Mouse (Mus musculus): ENCODE data around the gene Padi4. TPM values are rescaled to one million over a fixed set of nuclear protein-coding genes. Genes with fewer than 3 reads are reported as not detected.

Gene Padi4
- polyA plus RNA-seq, 1 experiment = 6.3 TPM

- Histone ChIP-seq H3K4me1 (ENCODE audit: control insufficient read depth, insufficient read depth, low read length) (no peaks in the 10 kb centered on the region), H3K27ac (ENCODE audit: insufficient read depth, low read depth, low read length) (no peak overlapping the region), H3K4me3 (ENCODE audit: insufficient read depth, low read length) (no peak overlapping the region)
- TF ChIP-seq POLR2A (IDR thresholded peaks at IDR 0.05; ENCODE audit: borderline replicate concordance, low read depth, low read length) = no peak
- no peak for TF ChIP-seq CTCF (IDR thresholded peaks at IDR 0.05; ENCODE audit: low read depth, low read length)
These were observed 50.8 kb downstream of the Padi4 start for GRCm38 (mm10) chr4:140723192-140723591.

DNA sequence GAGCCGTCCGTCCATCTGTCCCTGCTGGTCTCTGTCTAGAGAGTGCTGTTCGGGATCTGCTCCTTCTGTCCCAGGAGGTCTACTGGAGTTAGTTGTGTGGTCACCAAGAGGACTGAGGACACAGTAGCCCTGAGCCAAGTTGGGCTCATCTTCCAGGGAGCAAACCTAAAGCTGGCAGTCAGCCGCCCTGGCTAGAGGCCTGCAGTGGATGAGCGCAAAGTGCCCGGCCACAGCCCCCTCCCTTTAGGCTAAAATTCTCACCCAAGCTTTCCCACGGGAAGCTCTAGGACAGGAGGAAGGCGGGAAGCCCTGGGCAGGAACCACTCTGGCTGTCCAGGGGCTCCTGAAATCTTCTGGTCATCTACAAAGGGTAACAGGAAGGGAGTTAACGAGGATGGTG, 51.3 kb downstream of the Padi4 start:
- TF ChIP-seq CTCF (IDR thresholded peaks at IDR 0.05; ENCODE audit: low read depth, low read length) = no peak
- Histone ChIP-seq H3K27ac (ENCODE audit: insufficient read depth, low read depth, low read length) (no peak overlapping the region), H3K4me3 (ENCODE audit: insufficient read depth, low read length) (no peak overlapping the region), H3K4me1 (ENCODE audit: control insufficient read depth, insufficient read depth, low read length) (no peaks in the 10 kb centered on the region)

GRCm38 (mm10) chr4:140721968-140722490, 52.0 kb downstream of the Padi4 start:
- no peaks in the 10 kb centered on the region for H3K4me1 ChIP-seq (ENCODE audit: control insufficient read depth, insufficient read depth, low read length)
- H3K4me3 ChIP-seq (ENCODE audit: insufficient read depth, low read length) = no peak overlapping the region
- H3K27ac ChIP-seq (ENCODE audit: insufficient read depth, low read depth, low read length) = no peak overlapping the region
- TF ChIP-seq POLR2A (IDR thresholded peaks at IDR 0.05; ENCODE audit: borderline replicate concordance, low read depth, low read length) (no peak), CTCF (IDR thresholded peaks at IDR 0.05; ENCODE audit: low read depth, low read length) (no peak)

- Histone ChIP-seq H3K4me1 (ENCODE audit: control insufficient read depth, insufficient read depth, low read length) (no peaks in the 10 kb centered on the region), H3K4me3 (ENCODE audit: insufficient read depth, low read length) (no peak overlapping the region), H3K27ac (ENCODE audit: insufficient read depth, low read depth, low read length) (no peak overlapping the region)
- no peak for TF ChIP-seq CTCF (IDR thresholded peaks at IDR 0.05; ENCODE audit: low read depth, low read length)
- TF ChIP-seq POLR2A (IDR thresholded peaks at IDR 0.05; ENCODE audit: borderline replicate concordance, low read depth, low read length) = no peak
These were observed 53.9 kb downstream of the Padi4 start for GRCm38 (mm10) chr4:140720091-140720490.

DNA sequence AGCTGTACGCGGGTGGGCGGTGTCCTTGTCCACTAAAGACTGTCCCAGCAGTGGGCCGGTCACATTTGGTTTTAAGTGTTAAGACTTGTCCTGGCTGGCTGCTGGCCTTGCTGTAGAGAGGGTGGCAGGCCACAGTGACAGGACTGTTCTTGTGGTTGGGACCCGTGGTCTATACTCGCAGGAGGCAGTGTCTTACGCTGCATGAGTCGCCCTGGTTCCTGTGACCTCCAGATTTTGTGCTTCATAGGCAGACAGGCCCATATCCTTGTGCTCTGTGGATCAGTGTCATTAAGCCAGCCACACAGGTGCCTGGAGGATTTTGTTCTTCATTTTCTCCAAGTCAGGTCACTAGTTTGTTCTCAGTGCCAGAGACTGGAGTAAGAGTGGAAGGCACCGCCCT, 55.6 kb downstream of the Padi4 start:
- Histone ChIP-seq H3K27ac (ENCODE audit: insufficient read depth, low read depth, low read length) (no peak overlapping the region), H3K4me1 (ENCODE audit: control insufficient read depth, insufficient read depth, low read length) (peaks cover 2% of the 10 kb centered on the region; the same call in 1 of the 2 replicates)
- TF ChIP-seq CTCF (IDR thresholded peaks at IDR 0.05; ENCODE audit: low read depth, low read length) = no peak
- no peak for TF ChIP-seq POLR2A (IDR thresholded peaks at IDR 0.05; ENCODE audit: borderline replicate concordance, low read depth, low read length)

DNA sequence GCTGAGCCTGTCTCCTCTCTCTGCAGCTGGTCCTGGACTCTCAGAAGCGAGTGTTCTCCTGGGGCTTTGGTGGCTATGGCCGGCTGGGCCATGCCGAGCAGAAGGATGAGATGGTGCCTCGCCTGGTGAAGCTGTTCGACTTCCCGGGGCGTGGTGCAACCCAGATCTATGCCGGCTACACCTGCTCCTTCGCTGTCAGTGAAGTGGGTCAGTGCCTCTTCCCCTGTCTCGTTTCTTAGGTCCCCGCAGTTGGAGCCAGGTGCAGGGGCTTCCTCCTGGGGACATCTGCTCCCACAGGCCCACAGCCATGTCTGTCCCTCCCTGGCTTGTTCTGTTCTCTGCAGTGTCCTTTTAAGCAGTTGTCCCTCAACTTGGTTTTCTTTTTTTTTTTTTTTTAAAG, 57.0 kb downstream of the Padi4 start:
- H3K27ac ChIP-seq (ENCODE audit: insufficient read depth, low read depth, low read length) = no peak overlapping the region
- TF ChIP-seq CTCF (IDR thresholded peaks at IDR 0.05; ENCODE audit: low read depth, low read length) = no peak
- TF ChIP-seq POLR2A (IDR thresholded peaks at IDR 0.05; ENCODE audit: borderline replicate concordance, low read depth, low read length) = no peak
- H3K4me3 ChIP-seq (ENCODE audit: insufficient read depth, low read length) = no peak overlapping the region
- H3K4me1 ChIP-seq (ENCODE audit: control insufficient read depth, insufficient read depth, low read length) = peaks cover 4% of the 10 kb centered on the region; the same call in 1 of the 2 replicates

More for the DNA sequence above, 55.6 kb downstream of the Padi4 start:
- H3K4me3 ChIP-seq (ENCODE audit: insufficient read depth, low read length) = no peak overlapping the region

GRCm38 (mm10) chr4:140714586-140714985, 59.5 kb downstream of the Padi4 start:
- TF ChIP-seq CTCF (IDR thresholded peaks at IDR 0.05; ENCODE audit: low read depth, low read length) (no peak), POLR2A (IDR thresholded peaks at IDR 0.05; ENCODE audit: borderline replicate concordance, low read depth, low read length) (no peak)
- H3K4me1 ChIP-seq (ENCODE audit: control insufficient read depth, insufficient read depth, low read length) = peaks cover 4% of the 10 kb centered on the region; the same call in 1 of the 2 replicates

GRCm38 (mm10) chr4:140713480-140714365, 60.3 kb downstream of the Padi4 start:
- no peak overlapping the region for H3K4me3 ChIP-seq (ENCODE audit: insufficient read depth, low read length)
- H3K27ac ChIP-seq (ENCODE audit: insufficient read depth, low read depth, low read length) = peak overlapping the region; percentile 35; the same call in 1 of the 2 replicates
- peaks cover 4% of the 10 kb centered on the region; the same call in 1 of the 2 replicates for H3K4me1 ChIP-seq (ENCODE audit: control insufficient read depth, insufficient read depth, low read length)
- TF ChIP-seq POLR2A (IDR thresholded peaks at IDR 0.05; ENCODE audit: borderline replicate concordance, low read depth, low read length) = no peak
- peak; percentile 51 for TF ChIP-seq CTCF (IDR thresholded peaks at IDR 0.05; ENCODE audit: low read depth, low read length)

More at GRCm38 (mm10) chr4:140714586-140714985, 59.5 kb downstream of the Padi4 start:
- no peak overlapping the region for H3K4me3 ChIP-seq (ENCODE audit: insufficient read depth, low read length)
- H3K27ac ChIP-seq (ENCODE audit: insufficient read depth, low read depth, low read length) = no peak overlapping the region

DNA sequence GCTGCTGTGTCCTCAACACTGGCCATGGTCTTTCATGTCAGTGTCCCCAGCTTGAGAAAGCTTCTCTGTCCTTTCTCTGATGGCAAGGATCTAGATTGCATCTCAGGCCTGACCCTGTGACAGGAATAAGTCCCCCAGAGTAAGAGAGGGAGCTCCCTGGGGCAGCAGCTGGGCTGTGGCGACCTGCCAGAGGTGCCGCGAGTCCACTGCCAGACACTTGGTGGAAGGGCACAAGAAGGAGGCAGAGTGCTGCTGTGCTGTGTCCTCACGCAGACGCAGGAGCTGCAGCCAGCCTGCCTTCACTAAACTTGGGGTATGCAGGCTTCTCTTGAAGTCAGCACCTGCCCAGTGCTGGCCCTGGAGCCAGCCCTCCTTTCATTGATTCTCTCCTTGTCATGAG, 62.7 kb downstream of the Padi4 start:
- H3K4me3 ChIP-seq (ENCODE audit: insufficient read depth, low read length) = no peak overlapping the region
- H3K4me1 ChIP-seq (ENCODE audit: control insufficient read depth, insufficient read depth, low read length) = peaks cover 4% of the 10 kb centered on the region; the same call in 1 of the 2 replicates
- TF ChIP-seq POLR2A (IDR thresholded peaks at IDR 0.05; ENCODE audit: borderline replicate concordance, low read depth, low read length) (no peak), CTCF (IDR thresholded peaks at IDR 0.05; ENCODE audit: low read depth, low read length) (no peak)
- no peak overlapping the region for H3K27ac ChIP-seq (ENCODE audit: insufficient read depth, low read depth, low read length)

DNA sequence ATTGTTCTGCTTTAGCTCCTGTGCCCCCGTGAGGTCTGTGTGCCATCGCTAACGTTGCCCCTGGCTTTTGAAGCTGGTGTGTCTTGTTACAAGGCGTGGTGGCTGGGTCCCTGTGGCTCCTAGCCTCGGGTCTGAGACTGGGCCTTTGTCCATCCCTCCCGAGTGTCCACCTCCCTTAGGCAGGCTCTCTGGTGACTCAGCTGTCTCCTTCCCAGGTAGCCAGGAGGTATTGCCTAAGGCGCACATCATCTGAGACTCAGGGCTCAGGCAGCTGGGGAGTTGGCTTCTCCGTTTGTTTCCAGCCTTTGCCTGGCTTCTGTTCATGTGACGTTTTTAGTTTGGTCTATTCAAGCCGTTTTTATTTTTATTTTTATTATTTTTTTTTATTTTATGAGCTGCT, 63.3 kb downstream of the Padi4 start:
- H3K4me3 ChIP-seq (ENCODE audit: insufficient read depth, low read length) = no peak overlapping the region
- no peak for TF ChIP-seq CTCF (IDR thresholded peaks at IDR 0.05; ENCODE audit: low read depth, low read length)
- no peak for TF ChIP-seq POLR2A (IDR thresholded peaks at IDR 0.05; ENCODE audit: borderline replicate concordance, low read depth, low read length)
- H3K4me1 ChIP-seq (ENCODE audit: control insufficient read depth, insufficient read depth, low read length) = peaks cover 4% of the 10 kb centered on the region; the same call in 1 of the 2 replicates
- no peak overlapping the region for H3K27ac ChIP-seq (ENCODE audit: insufficient read depth, low read depth, low read length)
